Mouse (Mus musculus): ENCODE results near the gene Tro. TPM values are rescaled to one million over a fixed set of nuclear protein-coding genes. Genes with fewer than 3 reads are reported as not detected.

Gene Tro
- polyA plus RNA-seq, 1 experiment from 2014 or later: 82.4 TPM

Other genes with a start within 250 kb of the Tro start
- 51.9 and 54.2 TPM in 2 replicates for gene Tmem29, start 198.4 kb downstream of the Tro start, polyA plus RNA-seq (2015; fragmentation: Nextera tagmentation; extraction: Ambion mirVana)
- 39.4 and 51.5 TPM in 2 replicates for gene Alas2, start 110.2 kb downstream of the Tro start, polyA plus RNA-seq (2015; fragmentation: Nextera tagmentation; extraction: Ambion mirVana)
- 3.9 and 6.1 TPM in 2 replicates for gene Pfkfb1, start 69.4 kb downstream of the Tro start, polyA plus RNA-seq (2015; fragmentation: Nextera tagmentation; extraction: Ambion mirVana)
- gene Apex2, start 67.7 kb downstream of the Tro start, polyA plus RNA-seq (2015; fragmentation: Nextera tagmentation; extraction: Ambion mirVana): 20.5 and 25.4 TPM in 2 replicates
- 317 and 321 TPM in 2 replicates for gene Maged2, start 156.8 kb upstream of the Tro start, polyA plus RNA-seq (2015; fragmentation: Nextera tagmentation; extraction: Ambion mirVana)

All from forebrain, embryonic 16.5 days (tissue).